Mouse (Mus musculus): ENCODE data around the gene Dusp3. TPM values are rescaled to one million over a fixed set of nuclear protein-coding genes. Genes with fewer than 3 reads are reported as not detected.

Gene Dusp3
- polyA plus RNA-seq, 1 experiment from 2014 or later = 25.3 TPM

DNA sequence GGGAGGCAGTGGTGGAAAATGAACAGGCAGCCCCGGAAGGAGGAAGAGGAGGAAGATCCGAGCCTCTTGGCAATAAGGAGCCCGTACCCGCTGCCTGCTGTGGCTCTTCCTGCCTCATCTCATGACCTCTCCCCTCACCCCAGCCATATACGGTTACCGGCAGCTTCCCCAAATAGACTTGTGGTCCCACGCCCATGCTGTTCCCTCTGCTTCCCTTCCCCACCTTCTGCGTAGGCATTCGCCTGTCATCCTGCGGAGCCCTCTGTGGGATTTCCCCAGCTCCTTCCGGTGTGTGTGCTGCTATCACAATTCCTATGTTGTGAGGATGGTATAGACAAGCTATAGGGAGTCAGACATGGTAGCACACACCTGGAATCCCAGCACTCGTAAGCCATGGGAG lies 5.0 kb downstream of the Dusp3 start:
- Histone ChIP-seq H3K9ac (replicated peaks; ENCODE audit: low read depth, low read length) (no peak overlapping the region), H3K27ac (ENCODE audit: low read length) (no peak overlapping the region), H3K4me3 (ENCODE audit: low read depth, low read length) (no peak overlapping the region), H3K27me3 (ENCODE audit: control insufficient read depth, insufficient read depth, low read length) (no peaks in the 10 kb centered on the region), H3K36me3 (ENCODE audit: control insufficient read depth, insufficient read depth, low read length) (no peaks in the 10 kb centered on the region), H3K9me3 (ENCODE audit: control insufficient read depth, low read depth, low read length) (no peaks in the 10 kb centered on the region), H3K4me1 (ENCODE audit: control insufficient read depth, insufficient read depth, low read length) (0 out of 2 replicates have a peak, but pooled peaks cover 3% of the 10 kb centered on the region), H3K4me2 (replicated peaks; ENCODE audit: low read depth, low read length) (no peak overlapping the region)
- WGBS = 82% methylated on average over 12 of the region's 12 CpGs
- ATAC-seq (ENCODE audit: insufficient number of reproducible peaks, insufficient read depth, low FRiP score, low read depth) = no peak

DNA sequence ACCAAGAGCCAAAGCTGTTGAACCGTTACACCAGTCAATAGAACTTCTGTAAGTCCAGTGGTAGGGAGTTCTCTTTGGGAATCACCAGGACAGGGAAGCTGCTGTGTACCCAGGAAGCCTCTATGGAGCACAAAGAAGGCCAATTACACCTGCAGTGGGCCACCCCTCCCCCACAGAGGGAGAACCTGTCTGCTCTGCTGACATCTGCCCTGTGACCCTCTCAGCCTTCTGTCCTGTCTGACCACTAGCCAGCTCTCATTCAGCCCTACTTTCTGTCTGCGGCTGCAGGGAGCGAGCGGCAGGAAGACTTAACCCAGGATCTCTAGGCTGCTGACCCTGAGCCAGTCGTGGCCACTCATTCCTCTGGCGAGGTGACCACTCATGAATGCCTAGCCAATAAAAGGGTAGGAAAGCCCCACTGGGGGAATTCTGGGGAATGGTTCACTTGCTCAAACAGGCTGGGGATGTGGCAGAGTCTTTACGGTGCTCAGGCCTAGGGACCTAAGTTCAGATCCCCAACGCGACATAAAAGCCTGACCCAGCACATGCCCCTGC lies 6.1 kb downstream of the Dusp3 start:
- ATAC-seq (ENCODE audit: insufficient number of reproducible peaks, insufficient read depth, low FRiP score, low read depth) = no peak
- 77% methylated on average over 9 of the region's 9 CpGs for WGBS
- Histone ChIP-seq H3K36me3 (ENCODE audit: control insufficient read depth, insufficient read depth, low read length) (no peaks in the 10 kb centered on the region), H3K4me2 (replicated peaks; ENCODE audit: low read depth, low read length) (no peak overlapping the region), H3K9ac (replicated peaks; ENCODE audit: low read depth, low read length) (no peak overlapping the region), H3K27me3 (ENCODE audit: control insufficient read depth, insufficient read depth, low read length) (no peaks in the 10 kb centered on the region), H3K4me3 (ENCODE audit: low read depth, low read length) (no peak overlapping the region), H3K4me1 (ENCODE audit: control insufficient read depth, insufficient read depth, low read length) (no peaks in the 10 kb centered on the region), H3K9me3 (ENCODE audit: control insufficient read depth, low read depth, low read length) (no peaks in the 10 kb centered on the region), H3K27ac (ENCODE audit: low read length) (no peak overlapping the region)

GRCm38 (mm10) chr11:101979140-101979539 lies 7.7 kb downstream of the Dusp3 start:
- H3K27me3 ChIP-seq (ENCODE audit: control insufficient read depth, insufficient read depth, low read length) = no peaks in the 10 kb centered on the region
- no peak for ATAC-seq (ENCODE audit: insufficient number of reproducible peaks, insufficient read depth, low FRiP score, low read depth)
- no peak overlapping the region for H3K9ac ChIP-seq (replicated peaks; ENCODE audit: low read depth, low read length)
- no peak overlapping the region for H3K4me3 ChIP-seq (ENCODE audit: low read depth, low read length)
- H3K4me1 ChIP-seq (ENCODE audit: control insufficient read depth, insufficient read depth, low read length) = no peaks in the 10 kb centered on the region
- WGBS = 93% methylated on average over 5 of the region's 5 CpGs
- H3K9me3 ChIP-seq (ENCODE audit: control insufficient read depth, low read depth, low read length) = no peaks in the 10 kb centered on the region
- H3K27ac ChIP-seq (ENCODE audit: low read length) = no peak overlapping the region
- H3K36me3 ChIP-seq (ENCODE audit: control insufficient read depth, insufficient read depth, low read length) = no peaks in the 10 kb centered on the region
- no peak overlapping the region for H3K4me2 ChIP-seq (replicated peaks; ENCODE audit: low read depth, low read length)

GRCm38 (mm10) chr11:101976949-101977348 lies 9.9 kb downstream of the Dusp3 start:
- 94% methylated on average over 7 of the region's 7 CpGs for WGBS
- ATAC-seq (ENCODE audit: insufficient number of reproducible peaks, insufficient read depth, low FRiP score, low read depth) = no peak
- Histone ChIP-seq H3K36me3 (ENCODE audit: control insufficient read depth, insufficient read depth, low read length) (no peaks in the 10 kb centered on the region; the same call in 1 of the 2 replicates), H3K9me3 (ENCODE audit: control insufficient read depth, low read depth, low read length) (no peaks in the 10 kb centered on the region), H3K27ac (ENCODE audit: low read length) (no peak overlapping the region), H3K4me2 (replicated peaks; ENCODE audit: low read depth, low read length) (no peak overlapping the region), H3K4me1 (ENCODE audit: control insufficient read depth, insufficient read depth, low read length) (no peaks in the 10 kb centered on the region), H3K27me3 (ENCODE audit: control insufficient read depth, insufficient read depth, low read length) (no peaks in the 10 kb centered on the region), H3K9ac (replicated peaks; ENCODE audit: low read depth, low read length) (no peak overlapping the region), H3K4me3 (ENCODE audit: low read depth, low read length) (no peak overlapping the region)

DNA sequence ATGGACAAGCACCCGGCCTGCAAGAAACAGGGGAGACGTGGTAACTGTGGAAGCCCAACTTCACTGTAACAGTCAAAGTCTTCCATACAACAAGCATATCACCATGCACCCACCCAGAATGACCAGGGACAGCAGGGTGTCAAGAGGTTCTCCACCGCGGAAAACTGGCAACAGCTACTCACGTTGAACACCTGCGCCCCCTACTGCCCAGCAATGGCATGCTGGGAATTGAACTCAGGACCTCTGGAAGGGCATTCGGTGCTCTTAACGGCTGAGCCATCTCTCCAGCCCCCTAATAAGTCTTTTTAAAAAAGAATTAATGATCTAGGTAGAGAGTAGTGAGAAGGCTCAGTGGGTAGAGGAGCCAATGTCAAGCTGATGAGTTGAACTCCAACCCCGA lies 11.9 kb downstream of the Dusp3 start:
- no peak for ATAC-seq (ENCODE audit: insufficient number of reproducible peaks, insufficient read depth, low FRiP score, low read depth)
- WGBS = 54% methylated on average over 9 of the region's 9 CpGs
- no peak overlapping the region for H3K9ac ChIP-seq (replicated peaks; ENCODE audit: low read depth, low read length)

DNA sequence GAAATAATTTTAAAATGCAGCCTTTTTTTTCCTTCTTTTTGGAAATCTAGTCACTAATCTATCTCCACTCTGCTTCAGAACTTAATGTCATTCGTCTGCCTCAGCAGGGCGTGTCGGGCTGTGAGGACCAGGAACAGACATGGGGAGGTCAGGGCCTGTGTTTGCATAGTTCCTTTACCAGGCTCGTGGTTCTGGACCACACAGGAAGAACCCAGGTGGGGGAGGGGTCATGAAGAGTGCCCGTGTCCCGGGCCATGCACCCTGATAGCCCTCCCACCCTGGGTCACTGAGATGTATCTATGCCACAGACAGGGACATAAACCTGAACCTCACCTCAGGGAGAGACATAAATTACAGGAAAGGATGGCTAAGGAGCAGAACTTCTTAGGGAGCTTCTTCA lies 12.6 kb downstream of the Dusp3 start:
- no peak overlapping the region for H3K4me2 ChIP-seq (replicated peaks; ENCODE audit: low read depth, low read length)
- no peak for ATAC-seq (ENCODE audit: insufficient number of reproducible peaks, insufficient read depth, low FRiP score, low read depth)
- H3K36me3 ChIP-seq (ENCODE audit: control insufficient read depth, insufficient read depth, low read length) = no peaks in the 10 kb centered on the region; the same call in 1 of the 2 replicates
- H3K4me3 ChIP-seq (ENCODE audit: low read depth, low read length) = no peak overlapping the region
- H3K27ac ChIP-seq (ENCODE audit: low read length) = no peak overlapping the region
- H3K27me3 ChIP-seq (ENCODE audit: control insufficient read depth, insufficient read depth, low read length) = no peaks in the 10 kb centered on the region
- no peaks in the 10 kb centered on the region for H3K9me3 ChIP-seq (ENCODE audit: control insufficient read depth, low read depth, low read length)
- WGBS = 24% methylated on average over 6 of the region's 6 CpGs
- no peaks in the 10 kb centered on the region for H3K4me1 ChIP-seq (ENCODE audit: control insufficient read depth, insufficient read depth, low read length)
- H3K9ac ChIP-seq (replicated peaks; ENCODE audit: low read depth, low read length) = no peak overlapping the region

More for the DNA sequence above, 11.9 kb downstream of the Dusp3 start:
- no peaks in the 10 kb centered on the region for H3K4me1 ChIP-seq (ENCODE audit: control insufficient read depth, insufficient read depth, low read length)
- H3K27ac ChIP-seq (ENCODE audit: low read length) = no peak overlapping the region
- no peak overlapping the region for H3K4me3 ChIP-seq (ENCODE audit: low read depth, low read length)
- H3K9me3 ChIP-seq (ENCODE audit: control insufficient read depth, low read depth, low read length) = no peaks in the 10 kb centered on the region
- no peak overlapping the region for H3K4me2 ChIP-seq (replicated peaks; ENCODE audit: low read depth, low read length)
- H3K36me3 ChIP-seq (ENCODE audit: control insufficient read depth, insufficient read depth, low read length) = no peaks in the 10 kb centered on the region; the same call in 1 of the 2 replicates
- no peaks in the 10 kb centered on the region for H3K27me3 ChIP-seq (ENCODE audit: control insufficient read depth, insufficient read depth, low read length)

GRCm38 (mm10) chr11:101973496-101973895 lies 13.3 kb downstream of the Dusp3 start:
- Histone ChIP-seq H3K36me3 (ENCODE audit: control insufficient read depth, insufficient read depth, low read length) (no peaks in the 10 kb centered on the region; the same call in 1 of the 2 replicates), H3K9me3 (ENCODE audit: control insufficient read depth, low read depth, low read length) (no peaks in the 10 kb centered on the region), H3K9ac (replicated peaks; ENCODE audit: low read depth, low read length) (no peak overlapping the region), H3K27ac (ENCODE audit: low read length) (no peak overlapping the region), H3K4me2 (replicated peaks; ENCODE audit: low read depth, low read length) (no peak overlapping the region), H3K4me3 (ENCODE audit: low read depth, low read length) (no peak overlapping the region), H3K27me3 (ENCODE audit: control insufficient read depth, insufficient read depth, low read length) (no peaks in the 10 kb centered on the region), H3K4me1 (ENCODE audit: control insufficient read depth, insufficient read depth, low read length) (peaks cover 3% of the 10 kb centered on the region; the same call in 1 of the 2 replicates)
- WGBS = 82% methylated on average over 9 of the region's 9 CpGs
- ATAC-seq (ENCODE audit: insufficient number of reproducible peaks, insufficient read depth, low FRiP score, low read depth) = no peak

GRCm38 (mm10) chr11:101972651-101973050 lies 14.2 kb downstream of the Dusp3 start:
- WGBS = 90% methylated on average over 5 of the region's 5 CpGs
- H3K36me3 ChIP-seq (ENCODE audit: control insufficient read depth, insufficient read depth, low read length) = no peaks in the 10 kb centered on the region; the same call in 1 of the 2 replicates
- H3K4me3 ChIP-seq (ENCODE audit: low read depth, low read length) = no peak overlapping the region
- no peak overlapping the region for H3K4me2 ChIP-seq (replicated peaks; ENCODE audit: low read depth, low read length)
- peaks cover 5% of the 10 kb centered on the region; the same call in 1 of the 2 replicates for H3K4me1 ChIP-seq (ENCODE audit: control insufficient read depth, insufficient read depth, low read length)
- H3K27ac ChIP-seq (ENCODE audit: low read length) = no peak overlapping the region
- no peak overlapping the region for H3K9ac ChIP-seq (replicated peaks; ENCODE audit: low read depth, low read length)
- no peaks in the 10 kb centered on the region for H3K27me3 ChIP-seq (ENCODE audit: control insufficient read depth, insufficient read depth, low read length)
- ATAC-seq (ENCODE audit: insufficient number of reproducible peaks, insufficient read depth, low FRiP score, low read depth) = no peak
- no peaks in the 10 kb centered on the region for H3K9me3 ChIP-seq (ENCODE audit: control insufficient read depth, low read depth, low read length)

- no peaks in the 10 kb centered on the region; the same call in 1 of the 2 replicates for H3K36me3 ChIP-seq (ENCODE audit: control insufficient read depth, insufficient read depth, low read length)
- no peaks in the 10 kb centered on the region for H3K9me3 ChIP-seq (ENCODE audit: control insufficient read depth, low read depth, low read length)
- H3K9ac ChIP-seq (replicated peaks; ENCODE audit: low read depth, low read length) = no peak overlapping the region
- no peak for ATAC-seq (ENCODE audit: insufficient number of reproducible peaks, insufficient read depth, low FRiP score, low read depth)
- WGBS = 85% methylated on average over 3 of the region's 3 CpGs
- no peak overlapping the region for H3K27ac ChIP-seq (ENCODE audit: low read length)
- H3K4me1 ChIP-seq (ENCODE audit: control insufficient read depth, insufficient read depth, low read length) = peaks cover 5% of the 10 kb centered on the region; the same call in 1 of the 2 replicates
- H3K4me3 ChIP-seq (ENCODE audit: low read depth, low read length) = no peak overlapping the region
- no peaks in the 10 kb centered on the region for H3K27me3 ChIP-seq (ENCODE audit: control insufficient read depth, insufficient read depth, low read length)
- H3K4me2 ChIP-seq (replicated peaks; ENCODE audit: low read depth, low read length) = no peak overlapping the region
These were observed 14.7 kb downstream of the Dusp3 start for GRCm38 (mm10) chr11:101972097-101972496.

All from stomach, embryonic 14.5 days (tissue).